Mouse (Mus musculus) midbrain, postnatal 0 days (tissue): ENCODE data around the gene Hbb-bh1. TPM values are rescaled to one million over a fixed set of nuclear protein-coding genes. Genes with fewer than 3 reads are reported as not detected.
"Not testable (repeated sequence)": the region's sequence is repeated elsewhere in the genome, so short reads cannot be mapped to it uniquely, and the experiment has no call there.

Experiments used
- ATAC-seq: fragments of 200-750 bp; cut with Nextera tagmentation; 2 replicates; pipeline ENCODE4 v1.8.0; 2017; ENCODE audit warnings: moderate number of reproducible peaks, mild to moderate bottlenecking, moderate TSS enrichment, moderate library complexity; ENCODE audit not compliant: low FRiP score
- DNase-seq: peaks from one replicate; pipeline ENCODE4 v3.0.0-alpha.2; 2015; ENCODE audit warnings: low spot score
- H3K27ac ChIP-seq: fragments of 300-500 bp; sonication (generic); 2 replicates; pipeline ENCODE4 v1.5.1; 2014; ENCODE audit warnings: low read depth, mild to moderate bottlenecking, low read length, mixed read lengths
- H3K27me3 ChIP-seq: fragments of 300-500 bp; sonication (generic); 2 replicates; pipeline ENCODE4 v1.6.1; 2014; ENCODE audit warnings: low read length, control low read depth, mixed read lengths; ENCODE audit not compliant: insufficient read depth
- H3K36me3 ChIP-seq: fragments of 300-500 bp; sonication (generic); 2 replicates; pipeline ENCODE4 v1.6.1; 2014; ENCODE audit warnings: low read length, control low read depth, mixed read lengths; ENCODE audit not compliant: insufficient read depth
- H3K4me1 ChIP-seq: fragments of 300-500 bp; sonication (generic); 2 replicates; pipeline ENCODE4 v1.6.1; 2014; ENCODE audit warnings: mild to moderate bottlenecking, control low read depth, antibody characterized with exemption, low read length, mixed read lengths; ENCODE audit not compliant: insufficient read depth
- H3K4me2 ChIP-seq: fragments of 300-500 bp; sonication (generic); 2 replicates; pipeline ENCODE4 v1.6.1; 2014; ENCODE audit warnings: low read depth, mild to moderate bottlenecking, low read length, mixed read lengths; ENCODE audit not compliant: poor library complexity, severe bottlenecking
- H3K4me3 ChIP-seq: fragments of 300-500 bp; sonication (generic); 2 replicates; pipeline ENCODE4 v1.5.1; 2014; ENCODE audit warnings: low read depth, mild to moderate bottlenecking, low read length, moderate library complexity
- H3K9ac ChIP-seq: fragments of 300-500 bp; sonication (generic); replicated peaks from 2 replicates; pipeline ENCODE4 v1.6.1; 2014; ENCODE audit warnings: mild to moderate bottlenecking, low read length, moderate library complexity, mixed read lengths; ENCODE audit not compliant: poor library complexity, severe bottlenecking
- H3K9me3 ChIP-seq: fragments of 300-500 bp; sonication (generic); 2 replicates; pipeline ENCODE4 v1.6.1; 2016; ENCODE audit warnings: low read length, control low read depth
- CTCF ChIP-seq: IDR thresholded peaks from 2 replicates; pipeline ENCODE4 v1.5.1; 2016; ENCODE audit warnings: antibody characterized with exemption, mild to moderate bottlenecking
- WGBS: fragments of 180-500 bp; shearing (Covaris S2); extraction: QIAGEN DNeasy Blood & Tissue Kit; methylation state at CpG from one replicate; pipeline ENCODE4 v1.1.7; 2014; 5-methylcytosine and 5-hydroxymethylcytosine counted together
- polyA plus RNA-seq: library from polyadenylated mRNA; unstranded; fragments of >200 nt; fragmentation: Nextera tagmentation; extraction: Ambion mirVana; gene quantifications from 2 replicates; pipeline ENCODE4 v1.2.1, GENCODE M21; 2015
- total RNA-seq: library from RNA; depleted of rRNA; stranded (reverse); fragments of >200 nt; gene quantifications from 2 replicates; pipeline ENCODE4 v1.2.3, GENCODE M21; 2014

The Hbb-bh1 gene
- total and polyA plus RNA-seq, 2 experiments from 2014 or later: not detected

DNA sequence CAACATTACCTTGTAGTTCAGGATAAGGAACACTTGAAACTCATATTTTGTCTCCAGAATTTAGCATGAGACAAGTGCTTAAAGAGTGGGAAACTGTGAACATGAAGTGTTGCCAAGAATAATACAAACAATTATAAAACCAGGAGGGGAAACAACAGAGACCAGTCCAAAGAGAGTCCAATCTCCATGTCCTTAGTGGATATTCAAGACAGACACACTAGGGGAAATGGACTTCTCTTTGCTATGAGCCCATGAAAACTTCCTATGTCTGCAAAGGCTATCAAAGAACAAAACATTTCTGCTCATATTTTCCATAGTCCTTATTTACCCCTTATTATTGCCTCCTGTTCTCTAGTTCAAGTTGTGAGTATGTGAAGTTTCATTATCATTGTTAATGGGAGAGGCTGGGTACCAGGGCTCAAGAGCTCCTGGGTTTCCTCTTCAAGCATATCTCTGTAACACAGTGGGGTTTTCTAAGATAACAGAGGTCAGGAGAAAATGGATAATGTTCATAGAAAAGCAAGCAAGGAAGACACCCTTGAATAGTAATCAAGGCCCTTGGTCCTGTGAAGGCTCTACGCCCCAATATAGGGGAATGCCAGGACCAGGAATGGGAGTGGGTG is 31.6 kb downstream of the Hbb-bh1 start:
- WGBS: 81% methylated on average over 1 of the region's 1 CpGs
- no peaks in the 10 kb centered on the region for H3K9me3 ChIP-seq
- ATAC-seq (no peak), DNase-seq (no peak)
- H3K9ac ChIP-seq: no peak overlapping the region
- TF ChIP-seq CTCF: no peak
- H3K4me3 ChIP-seq: no peak overlapping the region
- H3K27ac ChIP-seq: no peak overlapping the region
- no peak overlapping the region for H3K4me2 ChIP-seq
- H3K4me1 ChIP-seq: no peaks in the 10 kb centered on the region
- no peaks in the 10 kb centered on the region for H3K27me3 ChIP-seq
- no peaks in the 10 kb centered on the region for H3K36me3 ChIP-seq

DNA sequence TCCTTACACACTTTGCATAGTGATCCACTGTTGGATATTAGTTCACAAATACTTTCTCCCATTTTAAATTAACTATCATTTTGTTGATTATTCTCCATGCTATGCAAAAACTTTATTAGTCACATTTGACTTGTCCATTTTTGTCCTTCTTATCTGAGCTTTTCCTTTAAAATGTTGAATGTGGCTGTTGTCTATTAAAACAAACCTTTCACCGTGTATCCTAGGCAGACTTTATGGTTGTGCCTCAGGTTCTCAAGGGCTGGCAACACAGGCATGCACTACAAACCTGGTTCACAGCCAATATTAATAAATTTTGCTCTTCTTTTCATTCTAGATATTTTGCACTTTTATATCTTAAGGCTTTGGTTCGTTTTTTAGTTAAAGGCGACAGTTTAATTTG is 32.2 kb downstream of the Hbb-bh1 start:
- no peak for DNase-seq
- Histone ChIP-seq H3K9me3 (no peaks in the 10 kb centered on the region), H3K9ac (no peak overlapping the region), H3K4me1 (no peaks in the 10 kb centered on the region), H3K27ac (no peak overlapping the region), H3K4me3 (no peak overlapping the region), H3K4me2 (no peak overlapping the region), H3K27me3 (no peaks in the 10 kb centered on the region), H3K36me3 (no peaks in the 10 kb centered on the region)
- no peak for TF ChIP-seq CTCF
- ATAC-seq: no peak
- WGBS: 81% methylated on average over 3 of the region's 3 CpGs

DNA sequence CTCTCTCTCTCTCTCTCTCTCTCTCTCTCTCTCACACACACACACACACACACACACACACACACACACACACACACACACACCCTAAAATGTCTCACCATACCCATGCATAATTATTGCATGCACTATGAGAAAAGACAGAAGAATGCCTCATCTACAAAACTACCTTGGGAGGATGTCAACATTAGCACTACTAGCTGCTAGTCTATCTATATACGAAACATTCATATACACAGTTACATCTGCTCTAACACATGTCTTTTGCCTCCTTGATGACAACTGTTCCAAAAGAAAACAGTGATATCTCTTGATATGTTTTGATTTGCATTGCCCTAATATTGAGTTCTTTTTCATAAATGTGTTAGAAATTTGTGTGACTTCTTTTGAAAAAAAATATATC is 32.7 kb downstream of the Hbb-bh1 start:
- no peak for ATAC-seq

DNA sequence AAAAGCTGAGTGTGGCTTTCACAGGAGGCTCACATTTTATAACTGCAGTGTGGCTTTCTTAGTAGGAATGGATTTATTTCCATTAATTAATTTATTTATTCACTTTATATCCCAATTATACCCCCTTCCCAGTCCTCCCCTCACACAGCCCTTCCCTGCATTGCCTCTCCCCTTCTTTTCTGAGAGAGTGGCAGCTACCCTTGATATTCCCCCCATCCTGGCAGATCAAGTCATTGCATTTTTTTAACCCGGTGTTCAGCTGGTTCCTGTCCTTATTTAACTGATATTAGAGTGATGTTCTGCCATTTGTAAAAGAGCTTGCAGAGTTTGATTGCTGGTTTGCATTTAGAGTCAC is 33.2 kb downstream of the Hbb-bh1 start:
- Histone ChIP-seq H3K9ac (no peak overlapping the region), H3K36me3 (no peaks in the 10 kb centered on the region), H3K4me1 (no peaks in the 10 kb centered on the region), H3K27me3 (no peaks in the 10 kb centered on the region), H3K4me2 (no peak overlapping the region), H3K4me3 (no peak overlapping the region), H3K27ac (no peak overlapping the region), H3K9me3 (no peaks in the 10 kb centered on the region)
- TF ChIP-seq CTCF: no peak
- ATAC-seq: no peak
- WGBS: 74% methylated on average over 1 of the region's 1 CpGs
- DNase-seq: no peak

More for the DNA sequence above, 32.7 kb downstream of the Hbb-bh1 start:
- H3K27ac ChIP-seq: no peak overlapping the region
- WGBS: 78% methylated on average over 1 of the region's 1 CpGs
- H3K27me3 ChIP-seq: no peaks in the 10 kb centered on the region
- H3K4me1 ChIP-seq: no peaks in the 10 kb centered on the region
- no peak overlapping the region for H3K4me2 ChIP-seq
- no peak for DNase-seq
- no peak overlapping the region for H3K9ac ChIP-seq
- no peak for TF ChIP-seq CTCF
- no peak overlapping the region for H3K4me3 ChIP-seq
- H3K36me3 ChIP-seq: no peaks in the 10 kb centered on the region
- H3K9me3 ChIP-seq: no peaks in the 10 kb centered on the region

DNA sequence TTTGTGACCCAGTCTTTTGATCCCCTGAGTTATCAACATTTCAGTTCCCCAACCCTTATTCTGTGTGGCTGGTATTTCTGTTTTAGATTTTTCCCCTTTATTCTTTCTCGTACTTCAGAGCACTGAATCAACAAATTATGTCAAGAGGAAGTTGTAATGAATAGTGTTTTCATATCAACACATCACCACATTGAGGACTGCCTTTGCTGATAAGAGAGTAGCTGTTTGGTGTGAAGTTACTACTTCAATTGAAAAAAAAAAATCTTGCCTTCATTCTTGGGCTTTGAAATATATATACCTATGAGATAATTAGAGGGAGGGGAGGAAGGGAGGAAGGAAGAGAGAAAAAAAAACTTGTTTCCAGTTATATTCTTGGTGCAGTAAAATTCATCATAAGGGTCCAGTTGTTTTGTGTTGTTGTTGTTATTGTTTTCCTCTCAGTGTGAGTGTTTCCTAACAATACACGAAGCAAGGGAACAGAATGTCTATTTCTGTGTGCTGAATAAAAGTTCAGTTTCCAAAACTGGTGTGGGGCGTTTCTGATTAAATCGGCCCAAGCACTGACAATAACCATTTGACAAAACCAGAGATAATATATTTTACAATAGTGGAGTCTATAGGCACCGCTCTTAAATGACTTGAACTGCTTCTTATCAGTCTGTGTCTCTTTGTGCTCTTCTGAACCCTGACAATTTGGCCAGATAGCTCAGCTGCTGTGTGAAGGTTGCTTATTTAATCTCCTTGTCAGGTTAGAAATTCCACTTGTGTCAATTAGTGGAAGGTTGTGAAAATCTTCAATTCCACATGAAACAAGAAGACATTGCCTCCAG is 33.8 kb downstream of the Hbb-bh1 start:
- DNase-seq (no peak), ATAC-seq (no peak)
- Histone ChIP-seq H3K4me2 (no peak overlapping the region), H3K9me3 (no peaks in the 10 kb centered on the region), H3K27ac (no peak overlapping the region), H3K4me1 (no peaks in the 10 kb centered on the region), H3K36me3 (no peaks in the 10 kb centered on the region), H3K27me3 (no peaks in the 10 kb centered on the region), H3K9ac (no peak overlapping the region), H3K4me3 (no peak overlapping the region)
- WGBS: 70% methylated on average over 5 of the region's 5 CpGs
- TF ChIP-seq CTCF: no peak

DNA sequence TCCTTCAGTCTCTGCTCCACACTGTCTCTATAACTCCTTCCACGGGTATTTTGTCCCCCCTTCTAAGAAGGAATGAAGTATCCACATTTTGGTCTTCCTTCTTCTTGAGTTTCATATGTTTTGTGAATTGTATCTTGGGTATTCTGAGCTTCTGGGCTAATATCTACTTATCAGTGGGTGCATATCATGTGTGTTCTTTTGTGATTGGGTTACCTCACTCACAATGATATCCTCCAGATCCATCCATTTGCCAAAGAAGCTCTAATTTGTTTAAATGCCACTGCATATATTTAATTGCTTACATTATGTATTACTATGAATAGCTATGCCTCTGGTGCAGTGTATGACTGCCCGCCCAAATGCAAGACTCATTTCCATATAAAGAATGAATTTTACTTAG is 34.8 kb downstream of the Hbb-bh1 start:
- not testable (repeated sequence) for ATAC-seq, H3K9ac ChIP-seq, H3K27me3 ChIP-seq, H3K4me2 ChIP-seq, H3K36me3 ChIP-seq, H3K27ac ChIP-seq, H3K4me1 ChIP-seq, H3K4me3 ChIP-seq, H3K9me3 ChIP-seq, DNase-seq
- WGBS: 76% methylated on average over 2 of the region's 2 CpGs
